Mouse (Mus musculus): Measurements from ENCODE around the gene Cldn7.
A peak's percentile ranks its signal among the peaks of the same experiment; 100 is the strongest.
"Not testable (repeated sequence)": the region's sequence is repeated elsewhere in the genome, so short reads cannot be mapped to it uniquely, and the experiment has no call there.

Gene Cldn7

GRCm38 (mm10) chr11:69964650-69965270 lies at the start of gene Cldn7:
Cldn7 (plus strand) TSS chr11:69964779.
- no peak for DNase-seq

- no peak for DNase-seq
Observed at GRCm38 (mm10) chr11:69914917-69915430, 49.6 kb upstream of the Cldn7 start.

GRCm38 (mm10) chr11:69915667-69916627 lies 48.6 kb upstream of the Cldn7 start:
- DNase-seq = no peak

- not testable (repeated sequence) for DNase-seq
Observed at GRCm38 (mm10) chr11:69916652-69917378, 47.8 kb upstream of the Cldn7 start.

- no peak for DNase-seq
Observed at GRCm38 (mm10) chr11:69917379-69917948, 47.1 kb upstream of the Cldn7 start.

- no peak for DNase-seq
Observed at GRCm38 (mm10) chr11:69918118-69918517, 46.5 kb upstream of the Cldn7 start.

GRCm38 (mm10) chr11:69919053-69919452 lies 45.5 kb upstream of the Cldn7 start:
- DNase-seq = no peak

- peak; percentile 68 for DNase-seq
Observed at GRCm38 (mm10) chr11:69919661-69920265, 44.8 kb upstream of the Cldn7 start.

- DNase-seq = no peak
Observed at GRCm38 (mm10) chr11:69920266-69921031, 44.1 kb upstream of the Cldn7 start.

- peak; percentile 100 for DNase-seq
Observed at GRCm38 (mm10) chr11:69921114-69922011, 43.2 kb upstream of the Cldn7 start, which contains the start of gene Eif5a. Eif5a (minus strand) TSS chr11:69921958.

- DNase-seq = no peak
Observed at GRCm38 (mm10) chr11:69922012-69922756, 42.4 kb upstream of the Cldn7 start.

- DNase-seq = no peak
Observed at GRCm38 (mm10) chr11:69922796-69923195, 41.8 kb upstream of the Cldn7 start.

- DNase-seq = no peak
Observed at GRCm38 (mm10) chr11:69927501-69927900, 37.1 kb upstream of the Cldn7 start.

GRCm38 (mm10) chr11:69929712-69930111 lies 34.9 kb upstream of the Cldn7 start:
- no peak for DNase-seq

GRCm38 (mm10) chr11:69930176-69930575 lies 34.4 kb upstream of the Cldn7 start:
- DNase-seq = not testable (repeated sequence)

- peak; percentile 39 for DNase-seq
Observed at GRCm38 (mm10) chr11:69930967-69931537, 33.5 kb upstream of the Cldn7 start.

- no peak for DNase-seq
Observed at GRCm38 (mm10) chr11:69931769-69932168, 32.8 kb upstream of the Cldn7 start.

- DNase-seq = peak; percentile 51
Observed at GRCm38 (mm10) chr11:69932254-69932653, 32.3 kb upstream of the Cldn7 start.

GRCm38 (mm10) chr11:69933066-69933465 lies 31.5 kb upstream of the Cldn7 start:
- no peak for DNase-seq

Data from thymus, postnatal 14 days (tissue).